Mouse (Mus musculus) natural killer cell, adult 2 months (primary cell): ENCODE measurements around the gene Fam149a.
"Not testable (repeated sequence)": the region's sequence is repeated elsewhere in the genome, so short reads cannot be mapped to it uniquely, and the experiment has no call there.

Source experiments
- DNase-seq, 2 experiments: peaks; one replicate each; pipeline ENCODE4 v3.0.0; 2022; ENCODE audit warnings: low spot score in 2 of 2

The Fam149a gene

DNA sequence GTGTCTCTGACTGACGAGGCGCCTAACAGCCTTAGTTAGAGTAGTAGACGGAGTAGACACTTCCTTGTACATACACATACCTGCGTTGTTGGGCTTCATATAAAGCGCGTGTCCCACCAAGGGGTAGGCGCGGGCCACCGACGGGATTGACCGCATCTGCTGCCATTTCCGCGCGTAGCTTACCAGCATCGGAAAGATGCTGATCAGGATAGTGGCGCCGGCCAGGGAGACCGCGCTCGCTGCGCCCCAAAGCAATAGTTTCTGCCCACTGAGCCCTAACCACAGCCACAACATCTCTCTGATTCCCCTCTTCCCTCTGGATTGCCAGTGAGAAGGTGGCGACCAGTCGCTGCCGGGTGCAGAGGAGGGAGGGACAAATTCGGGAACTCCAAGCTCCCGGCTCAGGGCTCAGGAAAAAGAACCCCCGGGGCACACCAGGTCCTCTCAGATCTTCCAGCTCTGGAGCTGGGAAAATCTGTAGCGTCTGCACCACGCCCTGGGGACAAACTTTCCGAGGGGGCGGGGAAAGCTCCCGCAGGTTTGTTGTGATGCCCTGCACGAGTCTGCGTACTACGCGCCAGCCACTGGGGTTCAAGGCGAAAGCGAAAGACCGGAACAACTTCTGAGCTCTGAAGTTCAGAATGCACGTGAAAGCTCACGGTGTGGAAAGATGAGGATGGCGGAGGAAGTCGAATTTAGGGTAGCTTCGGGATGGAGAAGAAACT lies 49.2 kb downstream of the Fam149a start, which contains the start of gene Cyp4v3:
Cyp4v3 (minus strand) TSS at position 532 of the 725 bp plus-strand sequence.
- peak; percentile 60 to 69 for DNase-seq

DNA sequence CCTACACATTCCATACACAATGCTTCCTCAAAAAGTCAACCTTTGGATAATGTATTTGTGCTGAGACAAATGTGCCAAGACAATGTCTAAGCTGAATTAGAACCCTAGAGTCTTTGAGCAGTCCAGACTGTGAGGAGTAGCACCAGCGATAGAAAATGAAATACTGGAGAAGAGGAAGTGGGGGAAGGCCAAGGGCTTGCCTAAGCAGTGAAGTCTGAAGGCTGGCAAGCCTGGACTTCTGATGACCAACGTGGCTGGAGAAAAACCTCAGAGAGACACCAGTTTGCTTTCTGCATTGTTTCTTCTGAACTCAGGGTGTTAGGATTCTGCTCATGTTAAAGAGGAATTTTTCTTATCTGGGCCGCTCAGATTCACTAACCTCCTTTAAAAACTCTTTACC lies 51.2 kb downstream of the Fam149a start:
- DNase-seq = no peak

DNA sequence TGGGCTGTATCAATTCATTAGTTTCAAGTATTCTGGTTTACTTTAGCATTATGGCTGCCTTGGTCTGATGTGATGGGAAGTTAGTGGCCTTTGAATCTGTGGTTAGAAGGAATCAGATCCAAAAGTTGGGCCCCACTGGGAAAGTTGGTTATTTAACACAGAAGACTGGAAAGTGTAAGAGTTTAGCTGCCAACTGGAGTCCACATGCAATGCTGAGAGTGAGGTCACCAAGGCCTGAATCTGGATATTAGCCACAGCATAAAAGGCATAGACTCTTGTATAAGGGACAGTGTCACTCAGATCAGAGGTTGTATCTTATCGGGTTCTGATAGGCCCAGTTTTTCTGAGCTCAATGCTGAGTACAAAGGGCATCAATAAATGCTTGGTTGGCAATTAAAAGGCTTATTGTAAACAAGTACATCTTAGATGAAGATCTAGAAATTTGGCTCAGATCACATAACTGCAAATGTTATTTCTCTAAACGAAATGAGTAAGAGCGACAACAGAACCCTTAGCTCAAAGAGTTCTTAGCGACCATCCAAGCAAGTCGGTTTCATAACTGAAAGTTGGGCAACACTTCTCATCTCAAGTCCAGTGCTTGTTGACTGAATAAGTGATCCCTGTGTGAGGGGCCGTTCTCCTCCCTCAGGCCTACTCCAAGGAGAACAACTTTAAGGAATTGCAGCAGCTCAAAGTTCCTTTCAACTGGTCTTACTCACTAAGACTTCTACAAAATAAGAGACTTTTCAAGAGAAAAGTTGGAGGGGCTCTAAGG lies 52.7 kb downstream of the Fam149a start:
- no peak for DNase-seq

DNA sequence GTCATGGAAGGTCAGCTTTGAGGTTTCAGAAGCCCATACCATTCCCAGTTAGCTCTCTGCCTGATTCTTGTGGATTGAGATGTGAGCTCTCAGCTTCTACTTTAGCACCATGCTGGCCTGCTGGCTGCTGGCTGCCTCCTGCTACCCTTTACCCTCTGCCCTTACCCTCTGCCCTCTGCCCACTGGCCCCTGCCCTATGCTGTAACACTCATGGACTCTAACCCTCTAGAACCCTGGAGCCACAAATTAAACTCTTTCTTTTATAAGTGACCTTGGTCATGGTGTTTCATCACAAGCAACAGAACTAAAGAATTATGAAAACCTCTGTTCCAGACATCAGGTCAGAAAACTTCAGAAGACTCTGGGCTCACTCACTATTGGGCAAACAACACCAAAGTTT lies 55.0 kb downstream of the Fam149a start:
- not testable (repeated sequence) for DNase-seq

DNA sequence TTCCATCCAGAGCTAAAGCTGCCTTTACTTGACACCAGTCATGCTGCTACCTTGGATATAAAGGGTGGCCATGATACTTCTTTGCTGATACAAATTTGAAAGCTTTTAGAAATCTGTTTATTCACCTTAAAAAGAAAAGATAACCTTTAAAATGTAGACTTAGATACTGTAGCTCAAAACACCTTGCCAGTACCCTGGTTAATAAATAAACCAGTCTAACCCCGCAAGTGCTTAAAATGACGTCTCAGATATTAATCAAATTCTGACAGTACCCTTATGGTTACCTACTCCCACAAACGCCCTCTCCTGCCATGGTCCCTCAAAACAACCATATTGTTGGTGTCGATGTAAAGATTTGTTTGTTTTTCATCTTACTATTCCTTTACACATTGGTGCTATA lies 57.9 kb downstream of the Fam149a start:
- DNase-seq = no peak

DNA sequence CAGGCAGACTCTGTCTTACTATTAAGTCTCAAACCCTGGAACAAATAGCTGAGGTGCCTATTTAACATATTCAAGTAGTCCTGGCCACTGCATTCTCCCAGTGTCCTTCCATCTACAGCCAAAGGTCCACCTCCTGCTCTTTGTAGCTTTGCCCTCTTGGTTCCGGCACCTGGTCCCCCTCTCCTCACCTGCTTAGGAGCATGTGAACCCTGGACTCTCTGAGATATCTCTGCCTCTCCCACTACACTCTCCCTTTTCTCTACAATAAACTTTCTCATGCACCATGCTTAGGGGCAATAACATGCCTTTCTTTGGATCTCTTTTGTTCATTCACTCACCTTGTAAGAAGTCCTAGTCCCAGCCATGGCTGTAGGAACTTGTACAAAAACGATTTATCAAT lies 60.7 kb downstream of the Fam149a start:
- no peak for DNase-seq

DNA sequence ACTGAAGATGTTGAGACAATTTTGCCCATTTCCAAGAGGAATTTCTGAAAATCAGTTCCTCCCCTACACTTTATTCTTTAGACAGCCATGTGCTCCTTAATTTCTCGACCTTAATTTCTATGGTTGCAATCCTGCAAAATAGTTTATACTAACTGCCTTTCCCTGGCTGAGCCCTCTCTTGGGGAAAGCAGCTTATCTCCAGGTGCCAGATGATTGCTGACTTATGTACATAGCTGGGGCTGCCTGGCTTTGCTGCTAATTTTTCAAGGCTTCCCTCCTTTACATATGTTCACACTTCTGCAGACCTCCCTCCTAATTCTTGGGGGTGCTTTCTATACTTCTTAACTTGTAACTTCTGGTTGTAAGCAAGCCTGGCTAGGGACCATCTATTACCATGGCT lies 61.2 kb downstream of the Fam149a start:
- no peak for DNase-seq

DNA sequence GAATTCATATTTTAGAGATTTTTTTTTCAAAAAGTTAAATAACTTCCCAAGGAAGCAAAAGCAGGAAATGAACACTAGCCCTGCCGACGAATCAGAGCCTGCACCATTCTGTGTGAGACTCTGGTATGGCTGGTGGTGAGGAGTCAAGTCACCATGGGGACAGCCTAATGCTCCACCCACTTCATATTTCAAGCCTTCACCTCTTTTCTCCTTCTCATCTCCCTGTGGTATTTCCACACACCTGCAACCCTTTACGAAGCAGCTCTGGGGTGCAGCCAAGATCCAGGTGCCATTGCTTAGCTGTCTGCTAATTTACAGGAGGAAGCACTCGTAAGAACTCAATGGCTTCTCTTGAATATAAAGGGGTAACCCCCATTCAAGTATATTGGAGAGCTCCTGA lies 71.1 kb downstream of the Fam149a start:
- no peak for DNase-seq

DNA sequence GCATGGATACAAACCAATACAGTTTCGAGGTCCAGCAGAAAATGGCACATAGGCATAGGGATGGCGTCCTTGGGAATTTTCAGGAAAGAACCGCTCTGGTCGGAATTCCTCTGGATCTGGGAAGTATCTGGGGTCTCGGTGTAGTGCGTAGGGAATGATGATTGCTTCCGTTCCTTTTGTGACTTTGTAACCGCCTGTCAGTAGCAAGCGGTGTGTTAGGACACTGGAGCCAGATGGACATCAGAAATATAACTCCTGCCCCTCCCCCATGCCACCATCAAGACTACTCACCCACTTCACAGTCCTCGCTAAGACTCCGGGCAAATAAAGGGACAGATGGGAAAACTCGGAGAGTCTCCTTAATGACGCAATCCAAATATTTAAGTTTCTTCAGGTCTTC lies 73.7 kb downstream of the Fam149a start, which contains the start of gene Gm45753:
Gm45753 (minus strand) TSS at position 101 of the 400 bp plus-strand sequence.
- DNase-seq = no peak

DNA sequence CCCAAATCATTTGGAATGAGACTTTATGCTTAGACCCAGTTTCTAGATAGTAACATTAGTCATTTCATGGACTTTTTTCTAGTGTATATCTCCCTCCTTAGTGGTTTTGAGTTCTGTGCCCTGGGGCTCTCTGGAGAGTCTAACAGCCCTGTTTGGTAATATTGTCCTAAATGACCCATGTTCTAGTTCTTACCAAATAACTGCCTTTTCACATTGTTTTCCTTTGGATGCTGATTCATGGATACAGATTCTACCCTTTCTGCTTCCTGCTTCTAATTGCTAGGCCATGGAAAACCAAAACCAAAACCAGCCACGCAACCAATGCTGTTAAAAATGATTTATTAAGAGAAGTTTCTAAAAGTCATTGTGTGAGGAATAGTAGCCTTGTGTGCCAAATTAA lies 76.6 kb downstream of the Fam149a start:
- DNase-seq = no peak

DNA sequence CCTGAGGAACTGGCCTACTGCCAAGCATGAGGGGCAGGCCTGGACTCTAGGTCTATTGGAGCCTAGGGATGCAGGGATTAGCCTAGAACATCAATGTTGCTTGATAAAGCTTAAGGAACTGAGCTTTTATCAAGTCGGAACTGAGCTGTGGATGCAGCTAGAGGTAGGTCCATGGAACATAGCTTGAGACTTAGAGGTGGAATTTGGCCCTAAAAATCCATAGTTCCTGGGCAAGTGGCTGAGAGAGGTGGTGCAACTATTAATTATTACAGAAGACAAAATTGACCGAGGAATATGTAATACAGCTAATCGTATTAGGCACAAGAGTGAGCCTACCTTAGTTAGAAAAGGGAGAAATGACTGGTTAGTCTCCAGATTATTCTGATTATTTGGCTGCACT lies 77.7 kb downstream of the Fam149a start:
- no peak for DNase-seq

DNA sequence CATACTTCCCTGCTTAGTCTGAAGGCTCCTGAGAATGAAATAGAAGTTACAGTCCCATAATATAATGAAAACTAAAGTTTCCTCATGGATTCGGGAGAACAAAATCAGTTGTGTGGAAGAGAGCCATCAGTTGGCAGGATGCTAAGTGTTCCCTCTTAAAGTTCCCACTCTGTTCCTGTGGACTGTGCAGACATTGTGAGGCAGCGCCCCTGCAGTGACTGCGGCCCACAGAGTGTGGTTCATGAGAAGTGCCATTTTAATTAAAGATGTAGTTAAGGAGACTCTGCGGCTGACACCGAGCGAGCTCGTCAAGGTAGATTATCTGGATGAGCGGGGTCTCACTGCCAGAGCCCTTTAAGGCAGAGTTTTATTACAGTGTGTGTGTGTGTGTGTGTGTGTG lies 79.7 kb downstream of the Fam149a start:
- no peak for DNase-seq

DNA sequence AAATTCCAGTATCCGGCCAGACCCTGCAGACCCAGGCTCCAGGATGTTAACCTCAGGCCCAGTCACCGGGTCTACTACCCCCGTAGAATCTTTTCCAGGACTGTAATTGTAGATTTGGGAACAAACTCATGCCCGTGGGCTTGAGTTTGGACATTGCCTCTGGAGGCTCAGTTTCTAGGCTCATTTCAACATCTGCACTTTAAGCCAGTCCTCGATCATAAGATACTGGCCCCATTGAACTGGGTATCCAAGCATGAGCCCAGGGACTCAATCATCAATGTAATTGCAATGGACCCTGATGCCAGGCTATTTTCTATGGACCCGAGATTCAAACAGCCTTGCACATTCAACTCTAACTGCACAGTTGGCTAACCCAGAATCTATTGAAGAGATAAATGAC lies 86.8 kb downstream of the Fam149a start:
- DNase-seq = no peak

DNA sequence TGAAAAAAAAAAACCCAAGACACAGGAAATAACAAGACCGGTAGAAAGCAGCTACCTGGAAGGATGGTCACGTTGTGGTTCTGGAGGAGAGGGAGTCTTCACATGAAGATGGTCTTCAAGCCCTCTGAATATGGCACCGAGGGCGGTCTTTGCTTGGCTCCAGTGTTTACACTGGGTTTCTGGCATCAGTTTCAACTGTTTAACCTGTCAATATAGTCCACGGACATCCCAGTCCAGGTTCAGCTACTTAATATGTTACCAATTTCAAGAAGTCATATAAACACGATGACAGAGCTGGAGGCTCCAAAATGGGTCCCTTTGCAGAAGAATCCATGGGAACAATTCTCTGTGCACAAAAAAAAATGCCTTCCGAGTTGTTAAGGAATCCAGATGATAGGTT lies 87.4 kb downstream of the Fam149a start, which contains the start of gene Klkb1:
Klkb1 (minus strand) TSS at position 173 of the 400 bp plus-strand sequence.
- DNase-seq = no peak

DNA sequence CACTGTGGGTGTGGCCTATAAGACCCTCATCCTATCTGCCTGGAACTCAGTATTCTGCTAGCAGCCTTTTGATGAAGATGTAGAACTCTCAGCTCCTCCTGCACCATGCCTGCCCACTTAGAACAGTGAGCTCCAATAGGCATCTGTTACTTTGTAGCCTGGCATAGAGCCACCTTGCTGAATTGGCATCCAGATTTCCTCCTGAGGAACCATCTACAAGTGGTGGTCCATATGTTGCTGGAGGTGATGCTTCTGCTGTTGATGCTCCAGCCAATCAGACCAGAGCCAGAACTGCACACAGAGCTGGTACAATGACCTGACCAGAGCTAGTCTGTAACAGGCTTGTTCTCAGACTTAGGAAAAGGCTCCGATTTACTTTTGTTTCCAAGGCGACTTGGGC lies 90.3 kb downstream of the Fam149a start:
- DNase-seq = no peak
